Mouse (Mus musculus) gastrocnemius, postnatal 25 days (tissue): ENCODE measurements around the gene Numa1. TPM values are rescaled to one million over a fixed set of nuclear protein-coding genes. Genes with fewer than 3 reads are reported as not detected.
"Not testable (repeated sequence)": the region's sequence is repeated elsewhere in the genome, so short reads cannot be mapped to it uniquely, and the experiment has no call there.

Experiments
- DNase-seq: peaks from one replicate; pipeline ENCODE4 v3.0.0; 2022
- total RNA-seq, 2 experiments: library from RNA; stranded (reverse); gene quantifications; 1 replicate in 1 of 2; 2 replicates in 1 of 2; pipeline ENCODE4 v1.2.3; 2021

Gene Numa1
- total RNA-seq, 2 experiments from 2014 or later = 43.8 to 46.7 TPM

- DNase-seq = no peak
Observed at GRCm38 (mm10) chr7:102042314-102042713, 108.4 kb downstream of the Numa1 start.

- DNase-seq = not testable (repeated sequence)
Observed at GRCm38 (mm10) chr7:102048524-102048923, 114.6 kb downstream of the Numa1 start.

- no peak for DNase-seq
Observed at GRCm38 (mm10) chr7:102061353-102061752, 127.4 kb downstream of the Numa1 start.

- DNase-seq = no peak
Observed at GRCm38 (mm10) chr7:102062203-102062602, 128.3 kb downstream of the Numa1 start.

GRCm38 (mm10) chr7:102063891-102064290 lies 130.0 kb downstream of the Numa1 start:
- no peak for DNase-seq

Other genes with a start within 250 kb of the Numa1 start
- gene Phox2a, start 115.8 kb upstream of the Numa1 start, total RNA-seq = not detected
- gene Inppl1, start 95.9 kb upstream of the Numa1 start, total RNA-seq = 10 to 100 TPM; 79.7 to 88.0 TPM
- 1 to 10 TPM; 2.0 to 5.4 TPM for gene Folr2, start 76.9 kb upstream of the Numa1 start, total RNA-seq
- 10 to 100 TPM; 14.2 to 17.6 TPM for gene Anapc15, start 70.4 kb upstream of the Numa1 start, total RNA-seq
- under 1 TPM; 0.67 to 0.77 TPM for gene Folr1, start 63.3 kb upstream of the Numa1 start, total RNA-seq
- gene Lamtor1, start 28.2 kb upstream of the Numa1 start, total RNA-seq = 100 to 1,000 TPM in 1 of 2 experiments, 10 to 100 TPM in 1; 94.3 to 103 TPM
- gene Tomt, start 27.8 kb upstream of the Numa1 start, total RNA-seq = not detected
- 1 to 10 TPM; 3.0 to 4.2 TPM for gene Lrrc51, start 216 bp upstream of the Numa1 start, total RNA-seq
- 1 to 10 TPM; 1.9 to 2.7 TPM for gene Il18bp, start 84.6 kb downstream of the Numa1 start, total RNA-seq
- gene Rnf121, start 131.4 kb downstream of the Numa1 start, total RNA-seq = 10 to 100 TPM; 22.4 to 24.2 TPM
- gene Xndc1, start 131.4 kb downstream of the Numa1 start, total RNA-seq = 1 to 10 TPM; 4.5 to 5.1 TPM
- under 1 TPM in 1 of 2 experiments, not detected in 1; 0.80 TPM for gene Xntrpc, start 131.6 kb downstream of the Numa1 start, total RNA-seq
- 1 to 10 TPM in 1 of 2 experiments, under 1 TPM in 1; 0.43 to 1.1 TPM for gene Trpc2, start 149.0 kb downstream of the Numa1 start, total RNA-seq
- gene Art1, start 167.6 kb downstream of the Numa1 start, total RNA-seq = 100 to 1,000 TPM; 383 to 418 TPM
- 10 to 100 TPM; 10.2 to 10.3 TPM for gene Art5, start 175.4 kb downstream of the Numa1 start, total RNA-seq
- gene Chrna10, start 182.7 kb downstream of the Numa1 start, total RNA-seq = not detected